Mouse (Mus musculus) layer of hippocampus, postnatal 25 days (tissue): Measurements from ENCODE around the gene Fzd5. TPM values are rescaled to one million over a fixed set of nuclear protein-coding genes. Genes with fewer than 3 reads are reported as not detected.
A peak's percentile ranks its signal among the peaks of the same experiment; 100 is the strongest.

Source experiments
- DNase-seq, 2 experiments: peaks; one replicate each; pipeline ENCODE4 v3.0.0; 2022; ENCODE audit warnings: mixed read lengths in 2 of 2, low spot score in 1 of 2; ENCODE audit errors: extremely low spot score in 1 of 2
- total RNA-seq, 2 experiments: library from RNA; stranded (reverse); gene quantifications; 2 replicates each; pipeline ENCODE4 v1.2.3; 2021

Fzd5 gene
- total RNA-seq, 2 experiments from 2014 or later = 0.79 to 1.0 TPM

- DNase-seq = no peak
Observed at GRCm38 (mm10) chr1:64734771-64735750, 2.5 kb downstream of the Fzd5 start.

GRCm38 (mm10) chr1:64733453-64734245 lies 3.9 kb downstream of the Fzd5 start:
- DNase-seq = no peak

DNA sequence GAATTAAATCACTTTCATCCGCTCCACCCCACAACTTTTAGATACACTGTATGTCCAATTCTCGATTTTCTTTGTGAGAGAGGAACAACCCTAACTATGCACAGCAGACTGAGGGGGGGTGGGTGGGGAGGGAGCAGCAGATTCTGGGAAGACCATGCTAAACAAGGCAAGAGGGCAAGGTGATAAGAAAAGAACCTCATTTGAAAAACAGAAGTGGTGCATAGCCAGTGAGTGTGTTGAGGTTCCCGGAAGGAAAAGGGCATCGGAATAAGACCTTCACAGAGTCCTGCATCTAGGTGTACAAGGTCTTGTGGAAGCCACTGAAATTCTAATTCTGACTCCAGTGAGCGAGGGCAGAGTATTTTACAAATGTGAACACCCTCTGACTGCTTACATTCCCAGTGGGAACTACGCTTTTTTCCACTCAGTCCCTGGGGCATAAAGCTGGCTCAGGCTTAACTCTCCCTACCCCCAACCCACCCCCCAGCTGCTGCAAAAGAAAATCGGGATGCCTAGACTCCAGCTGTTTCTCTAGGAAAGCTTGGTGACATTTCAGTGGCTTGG lies 4.8 kb downstream of the Fzd5 start:
- no peak for DNase-seq

DNA sequence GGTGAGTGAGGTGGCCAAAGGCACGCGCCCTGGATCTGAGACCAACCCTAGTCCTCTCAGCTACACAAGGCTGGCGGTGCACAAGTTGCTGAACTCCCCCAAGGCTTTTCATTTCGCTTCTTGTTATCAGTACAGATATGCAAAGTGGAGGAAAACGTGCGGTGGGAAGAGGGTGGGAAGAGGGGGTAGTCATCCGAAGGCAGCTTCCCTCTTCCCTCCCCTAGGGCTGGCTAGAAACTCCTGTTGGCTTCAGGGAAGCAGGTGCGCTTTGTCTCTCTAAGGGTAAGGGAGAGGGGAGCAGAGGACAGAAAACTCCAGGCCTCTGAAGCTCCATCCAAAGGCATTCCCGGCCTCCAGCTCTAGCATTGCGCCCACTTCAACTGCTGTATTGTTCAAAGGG lies 5.4 kb downstream of the Fzd5 start:
- no peak for DNase-seq

DNA sequence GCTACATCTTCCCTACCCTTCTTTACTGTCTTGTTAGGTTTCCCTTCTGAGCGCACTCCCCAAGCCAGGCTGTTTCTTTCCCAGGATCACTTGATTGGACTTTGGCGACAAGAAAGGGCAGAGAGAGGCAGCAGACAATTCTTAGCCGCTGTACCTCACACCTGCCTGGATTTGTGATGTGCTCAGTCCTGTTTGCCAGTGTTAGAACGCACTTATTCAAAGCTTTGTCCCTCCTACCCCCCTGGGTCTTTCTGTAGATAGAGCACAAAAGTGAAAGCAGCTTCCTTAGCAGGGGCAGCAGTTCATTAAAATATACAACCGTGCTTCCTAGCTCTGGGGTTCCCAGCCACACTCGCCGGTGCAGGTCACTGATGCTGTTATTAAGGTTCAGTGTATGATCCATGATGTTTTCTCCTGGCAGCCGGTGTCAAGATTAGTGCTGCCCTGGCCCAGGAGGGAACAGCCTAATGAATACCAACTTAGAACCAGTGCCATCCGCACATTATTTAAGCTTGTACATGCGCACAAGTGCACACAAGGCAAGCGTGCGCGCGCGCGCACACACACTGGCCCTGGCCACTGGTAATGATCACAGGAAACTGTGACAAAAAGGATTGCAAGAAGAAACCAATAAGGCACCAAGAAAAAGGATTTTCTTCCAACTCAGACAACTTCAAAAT lies 6.1 kb downstream of the Fzd5 start:
- DNase-seq = no peak

DNA sequence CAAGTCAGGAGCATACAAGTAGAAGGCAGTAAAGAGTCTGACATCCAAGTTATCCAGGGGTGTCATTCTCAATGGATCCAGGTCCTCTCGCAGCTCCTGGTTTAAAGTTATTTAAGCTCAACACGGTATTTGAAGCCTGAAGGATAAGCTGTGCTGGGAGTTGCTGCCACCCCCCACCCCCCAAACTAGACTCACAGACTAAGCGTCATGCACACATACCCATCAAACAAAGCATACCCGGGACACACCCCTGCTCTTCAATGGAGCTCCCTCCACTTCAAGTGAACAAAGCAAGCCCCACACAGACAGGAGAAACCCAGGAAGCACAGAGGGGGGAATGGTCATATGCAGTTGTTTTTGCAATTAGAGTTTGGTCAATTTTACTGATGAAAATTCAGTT lies 7.5 kb downstream of the Fzd5 start:
- DNase-seq = no peak

DNA sequence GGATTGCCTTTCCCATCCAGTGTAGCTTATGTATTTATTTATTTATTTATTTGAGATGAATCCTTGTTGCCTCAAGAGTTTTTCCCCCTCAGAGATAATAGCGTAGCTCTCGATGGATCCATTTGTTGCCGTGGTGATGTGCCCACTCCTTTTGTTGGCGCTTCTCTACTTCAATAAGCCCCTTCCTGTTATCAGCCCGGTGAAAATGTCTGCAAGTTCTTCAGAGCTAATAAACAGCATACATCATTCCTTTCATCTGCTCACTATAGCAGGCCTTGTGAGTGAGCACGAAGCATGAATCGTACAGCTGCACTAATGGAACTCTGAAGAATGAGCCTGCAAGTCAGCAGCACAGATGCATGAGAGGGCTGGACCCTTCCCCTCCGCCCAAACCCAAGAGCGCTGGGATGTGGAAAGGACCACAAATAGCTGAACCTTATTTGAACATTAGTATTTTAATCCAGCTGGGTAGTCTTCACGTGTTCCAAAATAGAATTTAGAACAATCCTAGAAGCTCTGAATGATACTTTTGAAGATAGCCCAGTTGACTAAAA lies 16.4 kb downstream of the Fzd5 start:
- DNase-seq = no peak

- peak; percentile 34 to 56 for DNase-seq
Observed at GRCm38 (mm10) chr1:64717504-64717903, 20.0 kb downstream of the Fzd5 start.

DNA sequence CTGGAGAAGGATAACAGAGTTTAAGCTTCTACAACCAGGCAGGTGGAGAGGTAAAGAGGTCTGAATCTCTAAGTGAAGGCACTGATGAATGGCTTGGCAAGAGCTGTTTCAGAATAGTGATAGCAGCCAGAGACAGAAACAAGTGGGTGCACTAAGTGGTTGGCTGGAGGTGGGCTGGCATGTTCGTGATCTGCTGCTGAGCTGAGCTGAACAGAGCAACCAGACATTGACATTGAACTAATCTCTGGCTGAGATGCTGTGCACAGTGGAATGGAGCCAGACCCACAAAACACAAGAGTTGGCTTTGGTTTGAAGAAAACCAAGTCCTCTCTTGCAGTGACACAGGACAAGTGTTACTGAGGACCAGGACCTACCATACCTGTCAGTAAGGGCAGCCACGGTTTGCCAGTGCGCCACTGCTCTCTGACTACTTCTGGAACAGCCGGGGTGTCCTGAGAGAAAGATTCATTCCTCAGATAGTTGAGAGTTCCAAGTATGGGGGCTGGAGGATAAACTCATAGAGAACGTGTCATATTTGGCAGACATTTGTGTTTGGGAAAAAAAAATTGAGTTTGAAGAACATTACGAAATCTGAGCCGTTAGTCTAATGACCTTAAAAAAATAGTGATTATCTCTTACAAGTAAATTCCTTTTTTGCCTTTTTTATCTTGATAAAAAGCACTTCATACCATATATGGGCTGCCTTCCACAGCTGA lies 20.8 kb downstream of the Fzd5 start:
- DNase-seq = no peak

- no peak for DNase-seq
Observed at GRCm38 (mm10) chr1:64715458-64715857, 22.1 kb downstream of the Fzd5 start.

DNA sequence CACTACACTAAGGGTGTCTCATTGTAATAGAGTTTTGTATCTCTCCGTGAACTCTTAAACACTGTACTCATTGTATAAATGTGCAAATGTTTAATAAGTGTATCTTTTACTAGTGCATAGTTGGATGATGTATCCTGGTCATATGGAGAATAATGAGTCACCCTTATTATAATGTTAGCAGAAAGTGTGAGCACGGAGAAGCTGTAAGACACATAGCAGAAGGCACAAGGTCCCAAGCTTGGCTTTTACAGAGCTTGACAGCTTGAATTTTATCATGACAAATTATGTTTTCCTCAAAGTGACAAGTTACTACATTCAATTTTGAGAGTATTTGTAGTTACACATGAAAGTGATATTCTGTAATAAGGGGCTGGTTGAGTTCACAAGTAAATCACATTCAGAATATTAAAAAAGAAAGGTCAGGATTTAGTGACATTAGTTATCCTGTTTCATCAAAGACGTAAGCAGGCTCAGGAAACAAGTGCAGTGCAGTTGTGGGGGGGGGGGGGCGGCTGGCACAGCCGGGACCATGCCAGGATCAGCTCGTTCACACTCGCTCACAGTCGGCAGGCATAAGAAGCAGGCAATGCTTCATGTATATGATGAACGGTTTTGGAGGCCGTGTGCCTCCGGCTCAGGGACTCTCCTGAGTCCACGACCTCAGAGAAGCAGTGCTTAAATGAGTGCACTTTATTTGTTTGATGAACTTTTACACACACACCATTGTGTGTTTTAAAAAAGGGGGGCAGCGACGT lies 25.4 kb downstream of the Fzd5 start:
- no peak for DNase-seq

DNA sequence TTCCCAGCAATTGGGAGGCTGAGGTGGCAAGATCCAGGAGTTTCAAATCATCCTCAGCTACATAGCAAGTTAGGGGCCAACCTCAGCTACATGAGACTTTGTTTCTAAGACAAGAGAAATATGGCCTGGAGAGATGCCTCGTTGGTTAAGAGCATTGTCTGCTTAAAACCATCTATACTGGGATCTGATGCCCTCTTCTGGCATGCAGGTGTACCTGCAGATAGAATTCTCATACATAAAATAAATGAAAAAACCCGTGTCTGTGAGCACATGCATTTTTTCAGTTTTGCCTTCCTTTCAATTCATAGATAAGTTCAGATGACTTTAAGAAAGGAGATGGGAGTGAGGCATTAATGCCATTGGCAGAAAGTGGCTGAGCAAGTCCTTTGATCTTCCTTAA lies 27.7 kb downstream of the Fzd5 start:
- no peak for DNase-seq

- no peak for DNase-seq
Observed at GRCm38 (mm10) chr1:64706610-64707009, 30.9 kb downstream of the Fzd5 start.

DNA sequence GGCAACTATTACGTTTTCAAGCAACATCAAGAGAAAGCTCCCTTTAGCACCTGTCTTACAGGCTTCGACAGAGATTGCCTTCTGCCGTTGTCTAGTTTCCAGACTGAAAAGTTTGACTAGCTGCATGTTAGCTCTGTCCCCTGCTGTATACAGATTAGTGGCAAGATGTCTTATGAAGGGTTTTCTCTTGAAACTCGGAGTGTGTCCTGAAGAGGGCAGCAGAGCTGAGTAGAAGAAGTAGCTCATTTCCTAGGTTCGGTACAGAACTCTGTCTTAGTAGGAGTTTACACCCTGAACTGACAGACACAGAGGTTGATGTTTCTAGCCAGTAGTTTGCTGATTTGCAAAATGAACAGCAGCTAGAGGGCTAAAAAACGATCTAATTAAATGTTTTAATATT lies 32.3 kb downstream of the Fzd5 start:
- DNase-seq = peak in 1 of 2 experiments; percentile 66

DNA sequence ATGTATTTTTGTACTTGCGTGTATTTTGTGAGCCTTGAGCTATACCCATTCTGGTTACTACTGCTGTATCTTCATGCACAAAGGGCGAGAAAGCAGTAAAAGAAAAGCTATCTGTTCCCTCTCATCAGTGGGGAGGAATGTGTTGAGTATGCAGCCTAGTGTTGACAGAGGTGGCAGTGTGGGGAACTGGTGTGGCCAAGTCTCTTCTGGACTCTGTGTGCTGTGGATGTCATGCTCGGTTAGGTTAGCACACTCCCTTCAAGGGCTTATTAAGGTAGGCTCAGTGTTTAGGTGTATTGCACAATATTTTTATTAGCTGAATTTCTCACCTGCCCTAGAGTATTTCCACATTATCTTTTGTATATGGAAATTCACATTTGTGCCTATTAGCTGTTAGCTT lies 35.8 kb downstream of the Fzd5 start:
- no peak for DNase-seq

- no peak for DNase-seq
Observed at GRCm38 (mm10) chr1:64695156-64695555, 42.4 kb downstream of the Fzd5 start.

GRCm38 (mm10) chr1:64691581-64691980 lies 46.0 kb downstream of the Fzd5 start:
- no peak for DNase-seq

DNA sequence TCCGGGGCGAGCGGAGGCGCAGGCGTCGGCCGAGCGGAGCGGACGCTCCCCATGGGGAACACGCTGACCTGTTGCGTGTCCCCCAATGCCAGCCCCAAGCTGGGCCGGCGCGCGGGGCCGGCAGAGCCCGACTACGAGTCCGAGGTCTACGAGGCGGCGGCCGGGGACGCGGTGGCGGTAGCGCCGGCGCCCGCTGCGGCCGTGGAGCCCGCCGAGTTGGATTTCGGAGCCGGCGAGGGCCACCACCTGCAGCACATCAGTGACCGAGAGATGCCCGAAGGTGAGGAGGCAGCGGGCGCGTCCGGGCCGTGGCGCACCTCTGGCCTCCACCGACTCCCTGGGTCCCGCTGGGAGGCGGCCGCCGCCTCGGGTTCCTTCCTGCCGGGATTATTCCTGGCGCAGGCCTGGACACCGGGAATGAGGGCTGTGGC lies 46.4 kb downstream of the Fzd5 start:
- peak; percentile 24 to 34 for DNase-seq
